Mouse (Mus musculus): ENCODE data around the gene Trak2. TPM values are rescaled to one million over a fixed set of nuclear protein-coding genes. Genes with fewer than 3 reads are reported as not detected.
"Not testable (repeated sequence)": the region's sequence is repeated elsewhere in the genome, so short reads cannot be mapped to it uniquely, and the experiment has no call there.

The Trak2 gene
- polyA plus RNA-seq, 1 experiment from 2014 or later, result 22.8 TPM

DNA sequence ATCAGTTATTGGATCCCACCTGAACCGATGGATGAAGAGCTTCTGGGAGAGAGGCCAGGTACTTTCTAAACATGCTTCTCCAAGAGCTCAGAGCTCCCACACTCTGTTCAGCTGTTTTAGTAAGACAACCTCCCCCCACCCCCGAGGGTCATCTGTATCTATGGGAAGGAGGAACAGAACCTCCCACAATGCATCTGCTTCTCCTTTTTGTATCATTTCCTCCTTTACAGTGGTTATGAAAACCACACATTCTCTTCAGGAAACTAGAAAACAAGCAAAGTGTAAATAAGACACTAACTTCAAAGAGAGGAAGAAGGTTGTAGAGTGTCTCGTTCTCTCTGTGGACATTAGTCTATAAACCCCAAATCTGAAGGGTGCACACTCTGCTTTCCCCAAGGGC lies 112.6 kb downstream of the Trak2 start:
- not testable (repeated sequence) for H3K4me3 ChIP-seq (ENCODE audit: low read depth, low read length); H3K27ac ChIP-seq (ENCODE audit: low read depth); H3K4me1 ChIP-seq (ENCODE audit: insufficient read depth); DNase-seq; H3K36me3 ChIP-seq (replicated peaks; ENCODE audit: insufficient read depth, low read length); ATAC-seq; H3K9me3 ChIP-seq (ENCODE audit: low read length); H3K9ac ChIP-seq (replicated peaks); H3K27me3 ChIP-seq (ENCODE audit: insufficient read depth, low read length); H3K4me2 ChIP-seq (ENCODE audit: low read depth, low read length)
- WGBS (ENCODE audit: insufficient replicate concordance), result 47% methylated on average over 3 of the region's 3 CpGs

- not testable (repeated sequence) for H3K4me2 ChIP-seq (ENCODE audit: low read depth, low read length); H3K36me3 ChIP-seq (replicated peaks; ENCODE audit: insufficient read depth, low read length); DNase-seq; H3K4me3 ChIP-seq (ENCODE audit: low read depth, low read length); H3K27me3 ChIP-seq (ENCODE audit: insufficient read depth, low read length); H3K9ac ChIP-seq (replicated peaks); H3K4me1 ChIP-seq (ENCODE audit: insufficient read depth); H3K27ac ChIP-seq (ENCODE audit: low read depth); H3K9me3 ChIP-seq (ENCODE audit: low read length); ATAC-seq
- WGBS (ENCODE audit: insufficient replicate concordance), result 75% methylated on average over 13 of the region's 13 CpGs
These were observed 113.4 kb downstream of the Trak2 start for GRCm38 (mm10) chr1:58859738-58860365.

DNA sequence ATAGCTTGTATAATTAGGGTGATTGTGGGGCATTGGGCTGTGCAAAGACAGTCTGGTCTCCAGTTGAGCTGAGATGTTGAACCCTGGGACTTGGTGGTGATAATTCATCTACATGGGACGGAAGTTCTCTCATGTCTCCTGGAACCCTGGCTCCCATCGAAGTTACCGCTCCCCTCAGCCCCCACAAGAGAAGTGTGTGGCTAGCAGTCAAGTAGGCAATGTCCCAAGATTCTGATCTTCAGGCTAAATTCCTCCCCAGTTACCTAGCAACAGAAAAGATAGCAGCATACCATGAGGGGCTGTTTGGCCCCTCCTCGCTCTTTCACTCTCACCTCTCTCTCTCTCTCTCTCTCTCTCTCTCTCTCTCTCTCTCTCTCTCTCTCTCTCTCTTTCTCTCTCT lies 114.1 kb downstream of the Trak2 start:
- H3K36me3 ChIP-seq (replicated peaks; ENCODE audit: insufficient read depth, low read length); H3K9ac ChIP-seq (replicated peaks); H3K9me3 ChIP-seq (ENCODE audit: low read length); H3K4me1 ChIP-seq (ENCODE audit: insufficient read depth); H3K27me3 ChIP-seq (ENCODE audit: insufficient read depth, low read length); ATAC-seq; DNase-seq; H3K4me2 ChIP-seq (ENCODE audit: low read depth, low read length); H3K27ac ChIP-seq (ENCODE audit: low read depth); H3K4me3 ChIP-seq (ENCODE audit: low read depth, low read length): not testable (repeated sequence)
- WGBS (ENCODE audit: insufficient replicate concordance), result 73% methylated on average over 4 of the region's 4 CpGs

DNA sequence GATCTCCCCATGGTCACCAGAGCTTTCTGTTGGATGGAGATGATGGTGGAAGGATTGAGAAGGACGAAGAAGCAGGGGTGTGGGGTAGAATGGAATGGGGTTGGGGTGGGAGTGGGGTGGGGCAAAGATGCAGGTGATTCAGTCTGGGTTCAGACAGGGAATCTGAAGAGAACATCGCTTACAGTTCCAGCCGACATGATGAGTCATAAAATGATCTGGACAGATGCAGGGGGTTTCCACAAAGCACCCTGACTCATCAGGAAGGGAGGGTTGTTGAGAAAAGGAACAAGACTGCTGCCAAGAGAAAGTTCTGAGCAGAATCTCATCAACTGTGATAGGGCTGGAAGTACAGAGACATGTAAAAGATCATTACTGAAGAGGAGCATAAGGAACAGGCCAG lies 116.4 kb downstream of the Trak2 start:
- H3K9me3 ChIP-seq (ENCODE audit: low read length); H3K4me2 ChIP-seq (ENCODE audit: low read depth, low read length); H3K27ac ChIP-seq (ENCODE audit: low read depth); DNase-seq; H3K4me1 ChIP-seq (ENCODE audit: insufficient read depth); H3K27me3 ChIP-seq (ENCODE audit: insufficient read depth, low read length); ATAC-seq; H3K36me3 ChIP-seq (replicated peaks; ENCODE audit: insufficient read depth, low read length); H3K4me3 ChIP-seq (ENCODE audit: low read depth, low read length); H3K9ac ChIP-seq (replicated peaks): not testable (repeated sequence)
- WGBS (ENCODE audit: insufficient replicate concordance), result 60% methylated on average over 3 of the region's 3 CpGs

Other genes starting within 250 kb of the Trak2 start
- 21.6 and 21.8 TPM in 2 replicates for gene Casp8, start 178.1 kb downstream of the Trak2 start, polyA plus RNA-seq (2015; fragmentation: Nextera tagmentation; extraction: Ambion mirVana)
- 29.1 and 30.5 TPM in 2 replicates for gene Stradb, start 92 bp upstream of the Trak2 start, polyA plus RNA-seq (2015; fragmentation: Nextera tagmentation; extraction: Ambion mirVana)
- not detected in 2 replicates for gene C2cd6, start 121.5 kb upstream of the Trak2 start, polyA plus RNA-seq (2015; fragmentation: Nextera tagmentation; extraction: Ambion mirVana)
- gene Tmem237, start 147.0 kb upstream of the Trak2 start, polyA plus RNA-seq (2015; fragmentation: Nextera tagmentation; extraction: Ambion mirVana), result 4.2 and 5.4 TPM in 2 replicates
- gene Mpp4, start 190.0 kb upstream of the Trak2 start, polyA plus RNA-seq (2015; fragmentation: Nextera tagmentation; extraction: Ambion mirVana), result 0.28 and 0.31 TPM in 2 replicates

All from liver, postnatal 0 days (tissue).